Mouse (Mus musculus): ENCODE measurements around the gene Pygm. TPM values are rescaled to one million over a fixed set of nuclear protein-coding genes. Genes with fewer than 3 reads are reported as not detected.
A peak's percentile ranks its signal among the peaks of the same experiment; 100 is the strongest.

The Pygm gene
- polyA plus RNA-seq, 1 experiment, result 3.7 TPM

- WGBS, result 1% methylated on average over 84 of the region's 85 CpGs
- TF ChIP-seq CTCF (IDR thresholded peaks at IDR 0.05; ENCODE audit: control insufficient read depth, insufficient read depth, low read length) (no peak), POLR2A (IDR thresholded peaks at IDR 0.05; ENCODE audit: borderline replicate concordance, control insufficient read depth, low read depth, low read length) (peak; percentile 87)
- Histone ChIP-seq H3K4me3 (replicated peaks; ENCODE audit: control insufficient read depth, low read depth, low read length) (peak within 1 kb of the TSS; percentile 92), H3K27ac (ENCODE audit: control insufficient read depth, insufficient read depth, low read depth, low read length, poor library complexity) (peak within 1 kb of the TSS; percentile 100), H3K4me1 (ENCODE audit: control insufficient read depth, insufficient read depth, low read length) (no peaks in the 10 kb centered on the region; the same call in 1 of the 2 replicates)
Observed at GRCm38 (mm10) chr19:6363411-6364240, 20.6 kb upstream of the Pygm start, which contains the start of gene Sf1. Gene Sf1, plus strand, starts transcription at chr19:6363690.

DNA sequence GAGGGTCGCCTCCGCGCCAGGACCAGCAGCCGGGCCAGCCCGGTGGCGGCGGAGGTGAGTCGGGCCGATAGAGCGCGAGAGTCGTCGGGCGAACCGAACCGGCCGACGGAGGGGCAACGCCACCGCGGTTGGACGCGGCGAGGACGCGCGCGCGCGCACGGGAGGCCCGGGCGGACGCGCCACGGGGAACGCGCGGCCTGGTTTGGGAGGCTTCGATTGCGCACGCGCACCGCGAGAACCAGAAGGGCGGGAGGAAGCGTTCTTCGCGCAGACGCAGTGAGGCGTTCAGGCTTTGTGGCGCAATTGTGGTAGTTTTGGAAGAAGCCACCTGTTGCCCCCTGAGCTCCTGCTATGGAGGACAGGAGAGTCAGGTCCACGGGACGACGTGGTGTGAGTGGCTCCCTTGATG lies 19.9 kb upstream of the Pygm start:
- Histone ChIP-seq H3K4me1 (ENCODE audit: control insufficient read depth, insufficient read depth, low read length) (no peaks in the 10 kb centered on the region; the same call in 1 of the 2 replicates), H3K4me3 (replicated peaks; ENCODE audit: control insufficient read depth, low read depth, low read length) (peak overlapping the region; percentile 87), H3K27ac (ENCODE audit: control insufficient read depth, insufficient read depth, low read depth, low read length, poor library complexity) (peak overlapping the region; percentile 100)
- TF ChIP-seq POLR2A (IDR thresholded peaks at IDR 0.05; ENCODE audit: borderline replicate concordance, control insufficient read depth, low read depth, low read length), result peak; percentile 70; the same call in 1 of the 2 replicates
- TF ChIP-seq CTCF (IDR thresholded peaks at IDR 0.05; ENCODE audit: control insufficient read depth, insufficient read depth, low read length), result no peak
- under 1% methylated on average over 55 of the region's 55 CpGs for WGBS

GRCm38 (mm10) chr19:6364842-6365241 lies 19.4 kb upstream of the Pygm start:
- Histone ChIP-seq H3K4me1 (ENCODE audit: control insufficient read depth, insufficient read depth, low read length) (no peaks in the 10 kb centered on the region; the same call in 1 of the 2 replicates), H3K4me3 (replicated peaks; ENCODE audit: control insufficient read depth, low read depth, low read length) (peak overlapping the region; percentile 87), H3K27ac (ENCODE audit: control insufficient read depth, insufficient read depth, low read depth, low read length, poor library complexity) (no peak overlapping the region)
- WGBS, result 0% methylated on average over 2 of the region's 2 CpGs
- no peak for TF ChIP-seq CTCF (IDR thresholded peaks at IDR 0.05; ENCODE audit: control insufficient read depth, insufficient read depth, low read length)
- TF ChIP-seq POLR2A (IDR thresholded peaks at IDR 0.05; ENCODE audit: borderline replicate concordance, control insufficient read depth, low read depth, low read length), result no peak

DNA sequence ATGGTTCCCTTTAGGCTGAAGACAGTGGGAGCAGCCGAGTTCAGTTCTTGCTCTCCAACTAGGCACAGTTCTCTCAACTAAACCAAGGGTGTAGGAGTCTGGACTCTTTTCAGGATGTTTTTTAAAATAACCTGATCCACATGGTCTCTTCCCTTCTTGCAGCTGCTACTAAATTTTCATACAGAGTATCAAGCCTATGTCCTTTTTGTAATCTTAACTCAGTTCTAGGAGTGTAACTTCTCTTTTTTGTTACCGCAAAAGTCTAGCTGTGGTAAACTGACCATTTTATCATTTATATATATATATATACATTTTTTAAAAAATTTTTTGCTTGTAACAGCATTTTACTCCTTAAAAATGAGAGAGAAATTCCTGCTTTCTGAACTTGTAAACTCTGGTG lies 14.0 kb upstream of the Pygm start:
- H3K27ac ChIP-seq (ENCODE audit: control insufficient read depth, insufficient read depth, low read depth, low read length, poor library complexity), result no peak overlapping the region
- H3K4me3 ChIP-seq (replicated peaks; ENCODE audit: control insufficient read depth, low read depth, low read length), result no peak overlapping the region
- TF ChIP-seq CTCF (IDR thresholded peaks at IDR 0.05; ENCODE audit: control insufficient read depth, insufficient read depth, low read length), result no peak
- no peak for TF ChIP-seq POLR2A (IDR thresholded peaks at IDR 0.05; ENCODE audit: borderline replicate concordance, control insufficient read depth, low read depth, low read length)
- H3K4me1 ChIP-seq (ENCODE audit: control insufficient read depth, insufficient read depth, low read length), result no peaks in the 10 kb centered on the region; the same call in 1 of the 2 replicates
- 32% methylated on average over 2 of the region's 2 CpGs for WGBS

DNA sequence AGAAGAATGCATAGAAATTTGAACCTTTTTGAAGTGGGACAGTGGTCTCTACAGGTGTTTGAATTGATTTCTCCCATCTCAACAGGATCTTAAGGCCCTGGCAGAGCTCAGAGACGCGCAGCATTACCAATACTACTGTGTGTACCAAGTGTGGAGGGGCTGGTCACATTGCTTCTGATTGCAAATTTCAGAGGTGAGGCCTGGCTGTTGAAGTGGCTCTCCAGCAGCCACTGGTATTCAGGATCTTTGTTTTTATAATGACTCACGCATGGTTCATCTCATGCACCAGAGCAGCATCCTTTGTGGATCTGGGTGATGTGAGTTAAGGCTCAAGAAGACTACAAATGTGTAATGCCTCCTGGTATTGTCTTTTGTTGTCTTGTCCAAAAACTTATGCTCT lies 11.8 kb upstream of the Pygm start:
- Histone ChIP-seq H3K4me3 (replicated peaks; ENCODE audit: control insufficient read depth, low read depth, low read length) (no peak overlapping the region), H3K4me1 (ENCODE audit: control insufficient read depth, insufficient read depth, low read length) (no peaks in the 10 kb centered on the region), H3K27ac (ENCODE audit: control insufficient read depth, insufficient read depth, low read depth, low read length, poor library complexity) (no peak overlapping the region)
- WGBS, result 96% methylated on average over 3 of the region's 3 CpGs
- TF ChIP-seq CTCF (IDR thresholded peaks at IDR 0.05; ENCODE audit: control insufficient read depth, insufficient read depth, low read length), result no peak
- no peak for TF ChIP-seq POLR2A (IDR thresholded peaks at IDR 0.05; ENCODE audit: borderline replicate concordance, control insufficient read depth, low read depth, low read length)

- Histone ChIP-seq H3K4me1 (ENCODE audit: control insufficient read depth, insufficient read depth, low read length) (no peaks in the 10 kb centered on the region), H3K4me3 (replicated peaks; ENCODE audit: control insufficient read depth, low read depth, low read length) (no peak overlapping the region), H3K27ac (ENCODE audit: control insufficient read depth, insufficient read depth, low read depth, low read length, poor library complexity) (no peak overlapping the region)
- TF ChIP-seq POLR2A (IDR thresholded peaks at IDR 0.05; ENCODE audit: borderline replicate concordance, control insufficient read depth, low read depth, low read length), result no peak
- peak; percentile 88 for TF ChIP-seq CTCF (IDR thresholded peaks at IDR 0.05; ENCODE audit: control insufficient read depth, insufficient read depth, low read length)
- WGBS, result 46% methylated on average over 12 of the region's 12 CpGs
Observed at GRCm38 (mm10) chr19:6373539-6374400, 10.4 kb upstream of the Pygm start.

DNA sequence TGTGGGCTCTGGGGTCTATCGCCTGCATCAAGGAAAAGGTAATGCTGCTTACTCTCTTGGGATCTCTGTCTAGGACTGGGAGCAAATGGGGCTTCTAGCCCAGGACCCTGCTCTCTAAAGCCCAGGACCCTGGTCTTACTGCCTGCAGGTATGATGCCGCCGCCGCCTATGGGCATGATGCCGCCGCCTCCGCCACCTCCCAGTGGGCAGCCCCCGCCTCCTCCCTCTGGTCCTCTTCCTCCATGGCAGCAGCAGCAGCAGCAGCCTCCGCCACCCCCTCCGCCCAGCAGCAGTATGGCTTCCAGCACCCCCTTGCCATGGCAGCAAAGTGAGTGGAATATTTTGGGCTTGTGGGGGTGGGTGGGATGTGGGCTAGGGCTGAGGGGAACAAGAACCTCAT lies 9.6 kb upstream of the Pygm start:
- H3K27ac ChIP-seq (ENCODE audit: control insufficient read depth, insufficient read depth, low read depth, low read length, poor library complexity), result no peak overlapping the region
- H3K4me3 ChIP-seq (replicated peaks; ENCODE audit: control insufficient read depth, low read depth, low read length), result no peak overlapping the region
- TF ChIP-seq CTCF (IDR thresholded peaks at IDR 0.05; ENCODE audit: control insufficient read depth, insufficient read depth, low read length) (no peak), POLR2A (IDR thresholded peaks at IDR 0.05; ENCODE audit: borderline replicate concordance, control insufficient read depth, low read depth, low read length) (no peak)
- 98% methylated on average over 10 of the region's 10 CpGs for WGBS
- no peaks in the 10 kb centered on the region for H3K4me1 ChIP-seq (ENCODE audit: control insufficient read depth, insufficient read depth, low read length)

Data from bone marrow, adult 2 months (tissue).